Mouse (Mus musculus) right cerebral cortex, postnatal 14 days (tissue): ENCODE data around the gene Agap3.

Source experiments
- DNase-seq: peaks from one replicate; pipeline ENCODE4 v3.0.0; 2022

The Agap3 gene

DNA sequence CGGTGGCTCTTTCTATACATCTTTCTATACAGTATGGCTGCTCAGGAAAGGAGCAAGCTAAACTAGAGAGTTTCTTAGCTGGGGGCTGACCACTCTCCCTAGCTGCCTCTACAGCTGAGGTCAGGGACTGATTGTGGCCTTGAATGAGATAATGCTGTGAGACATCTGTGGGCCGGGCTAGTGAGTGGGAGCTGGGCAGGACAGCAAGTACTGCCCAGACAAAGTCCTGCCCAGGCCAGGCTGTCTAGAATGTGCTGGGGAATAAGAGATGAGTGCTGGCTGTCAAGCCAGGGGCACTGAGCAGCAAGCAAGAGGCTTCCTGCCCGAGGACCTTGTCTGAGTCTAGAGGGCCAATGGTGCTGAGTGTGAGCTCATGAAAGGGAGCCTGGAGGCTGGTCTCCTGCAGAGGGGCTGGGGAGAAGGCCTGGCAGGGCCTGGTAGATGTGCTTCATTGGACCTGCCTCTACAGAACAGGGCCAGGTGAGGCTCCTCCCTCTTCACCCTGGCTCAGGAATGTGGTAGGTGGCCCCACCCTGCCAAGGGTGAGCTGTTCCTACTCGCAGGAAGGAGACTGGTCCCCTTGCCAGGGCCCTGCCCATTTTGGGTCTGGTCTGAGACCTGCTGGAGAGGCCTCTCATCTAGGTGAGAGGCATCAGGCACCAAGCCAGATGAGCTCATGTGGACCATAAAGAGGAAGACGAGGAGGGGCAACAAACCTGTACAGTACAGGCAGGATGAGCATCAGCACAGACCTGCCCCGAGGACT, 23.7 kb downstream of the Agap3 start:
- no peak for DNase-seq

DNA sequence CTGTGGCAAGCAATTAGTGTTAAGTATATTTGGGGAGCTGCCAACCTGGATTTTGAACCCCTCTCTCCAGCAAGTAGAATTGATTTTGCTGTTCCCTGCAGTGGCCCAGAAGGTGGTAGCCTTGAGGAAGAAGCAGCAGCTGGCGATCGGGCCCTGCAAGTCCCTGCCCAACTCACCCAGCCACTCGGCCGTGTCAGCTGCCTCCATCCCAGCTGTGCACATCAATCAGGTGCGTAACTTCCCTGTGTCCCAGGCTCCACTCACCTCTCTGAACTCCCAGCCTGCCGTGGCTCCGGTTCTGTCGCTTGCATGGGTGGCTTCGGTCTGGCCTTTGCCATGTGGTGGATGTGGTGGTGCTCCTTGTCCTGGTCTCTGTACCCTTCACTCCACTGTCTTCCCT, 25.9 kb downstream of the Agap3 start:
- DNase-seq: no peak

DNA sequence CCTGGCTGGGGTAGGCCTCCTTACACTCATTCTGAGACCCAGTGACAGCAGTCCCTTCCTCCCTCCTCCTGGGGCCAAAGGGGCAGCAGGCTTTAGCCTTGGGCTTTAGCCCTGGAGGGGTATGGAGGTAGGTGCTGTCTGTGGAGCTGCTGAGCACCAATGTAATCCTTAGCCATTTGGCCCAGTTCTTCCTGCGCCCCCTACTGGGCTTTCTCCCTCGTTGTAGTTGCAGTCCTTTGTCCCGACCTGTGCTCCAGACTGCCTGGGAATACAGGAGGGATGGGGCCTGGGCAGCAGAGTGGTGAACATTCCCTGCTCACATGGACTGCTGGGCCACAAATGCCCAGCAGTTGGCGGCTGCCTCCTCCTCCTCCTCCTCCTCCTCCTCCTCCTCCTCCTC, 29.7 kb downstream of the Agap3 start:
- peak; percentile 75 for DNase-seq

DNA sequence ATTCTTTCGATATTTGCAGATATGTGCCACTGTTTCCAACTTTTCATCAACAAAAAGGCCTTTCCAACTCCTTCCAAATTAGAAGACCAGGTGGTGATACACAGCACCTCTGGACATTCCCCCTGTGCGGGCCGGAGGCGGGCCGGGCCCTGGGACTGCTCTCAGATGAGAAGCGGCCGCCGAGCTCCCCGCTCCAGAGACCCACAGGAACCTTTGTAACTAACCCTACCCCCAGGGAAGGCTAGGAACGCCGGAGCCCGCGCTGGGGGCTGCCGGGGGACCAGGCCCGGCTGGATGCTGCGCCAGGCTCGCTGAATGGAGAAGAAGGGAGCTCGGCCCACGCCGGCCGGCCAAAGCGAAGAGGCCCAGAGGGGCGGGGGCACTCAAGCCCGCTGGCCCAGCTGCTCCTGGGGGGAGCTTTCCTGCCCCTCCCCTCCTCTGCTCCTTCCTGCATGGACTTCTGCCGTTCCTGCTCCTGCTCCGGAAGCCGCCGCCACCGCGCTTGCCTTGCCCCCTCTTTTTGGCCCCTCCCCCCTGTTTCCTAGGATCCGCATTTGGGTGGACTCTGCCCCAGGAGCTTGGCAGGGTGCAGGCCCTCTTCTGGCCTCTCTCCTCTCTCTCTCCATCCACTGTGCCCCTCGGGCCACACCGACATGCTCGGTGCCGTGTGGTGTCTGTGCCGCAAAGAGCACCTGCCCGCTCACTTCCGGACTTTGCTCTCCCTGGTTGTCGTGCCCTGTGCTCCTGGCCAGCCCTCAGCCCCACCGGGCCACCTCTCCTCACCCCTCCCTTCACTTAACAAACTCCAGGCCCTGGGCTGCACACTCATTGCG, 30.5 kb downstream of the Agap3 start:
- no peak for DNase-seq

DNA sequence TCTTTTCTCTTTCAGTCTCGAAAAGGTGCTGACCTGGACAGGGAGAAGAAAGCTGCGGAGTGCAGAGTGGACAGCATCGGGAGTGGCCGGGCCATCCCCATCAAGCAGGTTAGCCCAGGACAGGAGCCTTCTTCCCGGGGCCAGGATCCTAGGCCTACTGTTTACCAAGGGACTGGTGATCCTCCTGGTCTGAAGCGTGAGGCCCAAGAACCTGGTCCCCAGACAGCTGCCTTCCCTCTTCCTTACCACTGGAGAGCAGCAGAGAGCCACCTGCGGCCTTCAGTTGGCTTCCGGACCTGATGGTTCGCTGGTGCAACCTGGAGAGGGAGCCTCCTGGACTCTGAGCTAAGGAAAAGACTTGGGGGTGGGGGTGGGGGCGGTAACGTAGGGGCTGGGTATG, 31.3 kb downstream of the Agap3 start:
- peak; percentile 58 for DNase-seq

DNA sequence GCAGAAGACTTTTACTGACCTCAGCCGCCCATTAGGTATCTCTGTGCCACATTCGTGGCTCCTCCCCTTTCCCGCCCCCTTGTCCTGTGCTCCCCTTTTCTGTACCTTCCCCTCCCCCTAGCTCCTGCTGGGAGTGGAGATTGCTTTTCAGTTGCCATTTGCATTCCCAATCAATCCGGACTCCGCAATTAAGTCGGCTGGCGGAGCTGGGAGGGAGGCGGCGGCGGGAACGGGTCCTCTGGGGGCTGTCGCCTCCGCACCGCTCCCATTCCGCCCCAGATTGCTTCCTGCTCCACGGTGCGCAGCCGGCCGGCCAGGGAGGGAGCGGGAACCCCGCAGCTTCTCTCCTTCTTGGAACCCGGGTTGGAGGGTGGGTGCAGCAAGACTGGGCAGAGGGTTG, 33.0 kb downstream of the Agap3 start:
- no peak for DNase-seq

DNA sequence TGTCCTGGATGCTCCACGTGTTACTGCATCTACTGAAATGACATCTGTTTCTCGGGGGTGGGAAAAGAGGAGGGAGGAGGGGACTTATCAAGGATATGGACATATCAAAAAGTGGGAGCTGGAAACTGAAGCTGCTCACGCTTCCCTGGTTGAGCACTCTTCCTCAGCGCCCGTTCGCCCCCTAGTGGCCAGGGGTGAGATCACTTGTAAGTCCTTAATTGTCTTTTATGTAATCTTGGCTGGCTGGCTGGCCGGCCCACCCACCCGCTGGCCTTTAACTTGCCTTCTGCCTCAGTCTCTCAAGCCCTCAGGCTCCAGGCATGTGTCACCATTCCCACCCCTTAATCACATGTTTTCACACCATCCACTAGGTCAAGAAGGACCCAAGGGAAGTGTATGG, 34.1 kb downstream of the Agap3 start:
- DNase-seq: peak; percentile 91

DNA sequence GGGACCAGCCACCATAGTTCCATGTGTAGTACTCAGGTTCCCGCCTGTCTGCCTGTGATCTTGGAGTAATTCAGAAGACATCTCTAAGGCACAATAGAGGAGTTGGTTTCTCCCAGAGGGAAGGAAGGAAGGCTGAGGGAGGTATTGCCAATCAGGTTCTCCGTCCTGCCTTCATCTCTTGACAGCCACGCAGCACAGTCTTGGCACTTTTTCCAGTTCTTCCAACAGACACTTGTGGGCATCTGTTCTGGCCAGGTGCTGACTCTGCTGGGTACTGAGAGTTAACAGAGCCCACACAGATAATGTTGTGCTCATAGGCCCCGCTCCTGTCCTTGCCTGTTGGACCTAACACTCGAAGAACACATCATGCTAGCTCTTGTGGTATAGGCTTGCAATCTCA, 34.8 kb downstream of the Agap3 start:
- no peak for DNase-seq

DNA sequence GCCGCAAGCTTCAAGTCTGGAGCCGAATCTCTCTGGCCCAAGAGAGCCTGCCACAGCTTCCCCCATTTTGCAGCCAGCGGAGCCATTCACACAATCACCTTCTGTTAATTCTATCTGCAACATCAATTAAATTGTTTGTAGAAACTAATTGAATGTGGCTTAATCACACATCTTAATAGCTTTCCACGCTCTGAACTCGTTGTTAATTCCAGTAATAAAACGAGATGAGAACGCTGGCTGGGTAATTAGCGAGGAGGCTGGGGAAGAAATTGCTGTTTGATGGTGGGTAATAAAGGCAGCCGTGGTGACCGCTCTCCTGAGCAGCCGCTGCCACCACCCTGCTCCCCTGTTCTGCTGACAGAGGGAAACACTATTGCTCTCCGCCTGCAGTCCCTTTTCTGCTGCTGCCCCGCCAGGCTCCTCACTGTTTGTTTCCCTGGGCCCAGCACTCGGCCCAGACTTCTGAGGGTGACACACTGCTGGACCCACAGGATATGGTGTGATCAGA, 38.5 kb downstream of the Agap3 start:
- no peak for DNase-seq

DNA sequence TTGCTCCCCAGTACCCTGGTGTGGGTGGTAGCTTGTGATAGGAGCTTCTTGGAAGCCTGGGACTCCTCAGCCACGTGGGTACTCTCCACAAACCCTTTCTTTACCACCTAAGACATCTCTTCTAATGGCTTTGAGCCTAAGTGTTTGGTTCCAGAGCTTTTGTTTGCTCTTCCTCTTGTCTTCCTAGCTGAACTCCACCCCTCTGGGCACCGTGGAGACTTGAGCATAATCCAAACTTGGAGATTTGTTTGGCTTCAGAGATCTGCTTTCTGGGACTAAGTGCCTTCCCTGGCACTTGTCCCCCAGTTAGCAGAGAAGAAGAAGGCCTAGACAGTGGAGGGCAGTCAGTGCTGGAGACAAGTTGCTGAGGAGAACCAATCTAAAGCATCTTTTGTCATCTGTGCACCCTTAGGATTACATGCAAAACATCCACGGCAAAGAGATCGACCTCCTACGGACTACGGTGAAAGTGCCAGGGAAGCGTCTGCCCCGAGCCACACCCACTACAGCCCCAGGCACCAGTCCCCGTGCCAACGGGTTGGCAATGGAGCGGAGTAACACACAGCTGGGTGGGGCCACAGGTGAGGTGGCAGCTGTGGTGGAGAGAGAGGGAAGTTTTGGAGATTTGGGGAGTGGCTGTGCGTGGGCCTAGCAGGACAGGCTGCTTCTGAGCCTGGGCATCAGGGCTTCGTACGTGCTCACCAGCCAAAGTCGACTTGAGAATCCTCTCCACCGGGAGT, 40.7 kb downstream of the Agap3 start:
- no peak for DNase-seq

DNA sequence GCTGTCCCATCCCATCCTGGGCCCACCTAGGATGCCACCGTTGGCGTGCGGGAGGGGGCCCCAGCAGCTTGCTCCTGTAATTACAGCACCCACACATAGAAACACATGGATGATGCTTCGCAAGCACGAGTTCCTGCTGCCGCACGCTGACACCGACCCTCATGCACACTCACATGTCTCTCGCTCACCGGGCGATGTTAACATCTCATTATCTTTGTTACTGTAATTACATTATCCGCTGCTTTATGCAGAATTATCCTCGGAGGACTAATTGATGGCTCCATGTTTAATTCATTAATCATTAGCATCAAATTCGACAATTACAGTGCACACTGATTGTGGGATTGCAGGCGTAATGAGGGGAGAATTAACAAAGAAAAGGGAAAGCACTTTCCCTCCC, 43.0 kb downstream of the Agap3 start:
- DNase-seq: no peak

DNA sequence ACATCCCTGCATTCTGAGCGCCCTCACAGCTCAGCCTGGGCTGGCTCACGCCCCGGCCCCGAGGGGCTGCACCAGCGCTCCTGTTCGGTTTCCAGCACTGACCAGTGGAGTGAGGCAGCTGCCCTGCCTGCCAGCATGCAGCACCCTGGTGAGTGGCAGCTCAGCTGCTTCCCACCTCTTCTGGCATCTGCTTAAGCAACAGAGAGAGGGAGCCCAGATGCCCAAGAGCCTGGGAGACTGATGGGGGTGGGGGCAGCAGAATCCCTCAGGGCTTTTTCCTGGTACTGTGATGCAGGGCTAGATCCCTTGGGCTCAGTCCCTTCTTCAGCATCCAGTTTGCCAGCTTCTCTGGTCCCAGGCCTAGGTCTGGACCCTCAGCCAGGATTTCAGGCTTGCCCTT, 44.8 kb downstream of the Agap3 start:
- DNase-seq: no peak

DNA sequence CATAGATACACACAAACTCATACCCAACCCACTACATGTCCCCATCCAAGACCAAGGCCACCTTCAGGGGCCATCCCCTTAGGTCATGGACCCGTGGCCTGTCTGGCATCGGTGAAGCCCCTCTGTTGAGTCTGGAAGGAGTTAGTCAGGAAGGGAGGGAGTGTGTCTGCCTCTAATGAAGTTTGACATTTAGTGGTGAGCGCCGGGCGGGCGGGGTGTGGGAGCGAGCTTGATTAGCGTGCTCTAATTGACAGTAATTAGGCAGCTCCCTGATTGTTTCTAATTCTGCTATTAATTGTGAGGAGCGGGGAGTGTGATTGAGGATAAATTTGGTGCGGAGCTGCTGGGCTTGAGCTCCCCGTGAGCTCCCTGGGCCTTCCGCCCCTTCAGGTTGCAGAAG, 45.5 kb downstream of the Agap3 start:
- no peak for DNase-seq

DNA sequence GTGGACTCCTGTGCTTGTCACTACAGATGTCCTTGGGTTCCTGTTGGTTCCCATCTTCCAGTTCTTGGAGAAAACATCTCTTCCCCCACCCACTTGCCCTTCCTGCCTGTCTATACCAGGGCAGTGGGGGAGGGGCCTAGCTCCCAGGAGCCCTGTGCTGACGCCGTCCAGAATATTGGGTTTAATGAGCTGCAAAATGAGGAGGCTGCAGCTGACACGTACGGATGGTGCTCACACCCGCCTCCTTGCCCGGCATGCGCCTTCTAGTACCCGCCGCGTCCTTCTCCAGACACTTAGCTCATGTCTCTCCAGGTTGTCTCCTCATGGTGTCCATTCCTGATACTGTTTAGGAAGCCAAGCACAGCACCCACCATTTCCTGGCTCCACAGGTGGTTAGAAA, 47.1 kb downstream of the Agap3 start:
- no peak for DNase-seq

DNA sequence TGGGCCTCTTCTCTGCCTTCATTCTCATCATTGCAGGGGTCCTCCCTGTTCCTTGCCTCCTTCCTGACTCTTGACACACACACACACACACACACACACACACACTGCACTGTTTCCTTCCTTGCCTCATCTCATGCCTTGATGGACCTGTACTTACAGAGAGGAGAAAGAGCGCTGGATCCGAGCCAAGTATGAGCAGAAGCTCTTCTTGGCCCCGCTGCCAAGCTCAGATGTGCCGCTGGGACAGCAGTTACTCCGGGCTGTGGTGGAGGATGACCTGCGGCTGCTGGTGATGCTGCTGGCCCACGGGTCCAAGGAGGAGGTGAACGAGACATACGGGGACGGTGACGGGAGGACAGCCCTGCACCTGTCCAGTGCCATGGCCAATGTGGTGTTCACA, 48.9 kb downstream of the Agap3 start:
- peak; percentile 56 for DNase-seq

DNA sequence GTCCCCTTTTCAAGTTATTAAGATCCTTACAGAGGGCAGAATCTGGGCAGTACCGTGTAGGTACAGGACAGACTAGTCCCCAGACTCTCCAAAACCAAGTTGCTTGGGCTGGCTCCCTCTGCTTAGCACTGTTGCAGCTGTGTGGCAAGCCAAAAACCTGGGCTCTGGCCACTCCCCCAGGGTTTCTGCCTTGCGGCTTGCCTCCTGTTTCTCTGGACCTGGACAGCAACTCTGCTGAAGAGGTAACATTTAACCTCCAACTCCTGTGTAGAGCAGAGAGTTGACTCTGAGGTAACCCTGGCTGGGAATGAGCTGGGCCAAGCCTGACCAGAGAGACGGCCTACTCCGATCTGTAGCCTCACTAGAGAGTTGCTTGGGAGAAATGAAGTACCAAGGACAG, 50.8 kb downstream of the Agap3 start:
- no peak for DNase-seq

DNA sequence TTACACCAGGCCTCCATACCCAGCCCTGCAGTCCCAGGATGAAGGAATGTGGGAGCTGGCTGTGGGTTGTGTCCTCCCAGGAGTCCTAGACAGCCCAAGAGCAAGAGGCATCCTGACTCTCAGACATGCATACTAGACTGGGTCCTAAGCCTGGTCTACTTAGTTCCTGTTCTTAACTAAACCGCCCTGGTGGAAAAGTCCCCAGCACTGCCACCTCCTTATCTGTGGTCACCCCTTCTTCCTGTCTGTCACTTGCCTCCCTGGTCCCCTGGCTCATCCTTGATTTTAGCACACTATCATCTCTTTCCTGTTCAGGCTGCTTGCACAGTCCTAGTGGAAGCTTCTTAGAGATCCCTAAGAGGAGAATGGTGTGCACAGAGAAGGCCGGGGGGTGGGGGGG, 53.5 kb downstream of the Agap3 start:
- no peak for DNase-seq

DNA sequence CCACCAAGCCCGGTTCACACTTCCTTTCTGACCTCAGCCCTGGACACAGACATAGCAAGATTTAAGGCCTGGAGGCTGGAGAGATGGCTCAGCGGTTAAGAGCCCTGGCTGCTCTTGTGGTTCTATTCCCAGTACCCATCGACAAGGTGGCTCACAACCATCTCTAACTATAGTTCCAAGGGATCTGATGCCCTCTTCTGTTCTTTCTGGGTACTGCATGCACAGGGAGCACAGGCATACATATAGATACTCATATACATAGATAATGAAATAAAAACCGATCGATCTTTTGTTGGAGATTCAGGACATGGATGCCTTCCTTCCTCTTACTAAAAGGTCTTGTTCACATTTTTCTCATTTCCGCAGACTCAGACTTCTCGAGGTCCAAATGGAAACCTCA, 56.4 kb downstream of the Agap3 start:
- DNase-seq: no peak

DNA sequence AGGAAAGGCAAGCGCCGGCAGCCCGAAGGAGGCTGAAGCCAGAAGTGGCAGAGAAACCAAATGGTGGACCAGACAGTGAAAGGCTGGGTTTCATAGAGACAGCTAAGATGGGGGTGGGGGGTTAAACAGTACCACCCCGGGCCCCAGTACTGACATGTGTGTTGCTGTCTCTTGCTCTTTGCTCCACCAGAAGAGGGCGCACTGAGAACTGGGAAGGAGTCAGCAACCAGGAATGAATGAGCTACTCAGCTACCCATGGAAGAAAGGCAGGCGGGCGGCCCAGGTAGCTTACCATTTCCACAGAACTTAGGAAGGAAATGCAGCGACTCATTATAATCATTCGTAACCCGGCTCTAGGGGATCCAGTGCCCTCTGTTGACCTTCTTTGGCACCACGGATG, 58.7 kb downstream of the Agap3 start:
- DNase-seq: no peak

DNA sequence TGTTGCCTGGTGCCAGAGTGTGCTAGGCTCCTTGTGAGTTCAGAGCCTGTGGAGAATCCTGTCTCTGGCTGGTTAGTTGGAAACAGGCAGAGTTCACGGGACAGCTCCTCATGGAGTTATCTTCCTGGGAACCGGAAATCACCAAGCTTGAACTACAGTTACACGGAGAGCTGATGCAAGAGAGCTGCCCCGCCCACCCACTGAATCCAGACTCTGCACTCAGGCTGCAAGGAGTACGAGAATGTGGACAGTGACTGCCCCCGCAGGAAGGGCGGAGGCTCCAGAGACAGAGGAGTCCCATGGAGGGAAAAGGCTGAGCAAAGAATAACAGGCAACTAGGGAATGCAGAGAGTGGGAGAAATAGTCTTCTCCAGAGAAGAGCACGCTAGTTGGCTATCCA, 60.3 kb downstream of the Agap3 start:
- DNase-seq: no peak

DNA sequence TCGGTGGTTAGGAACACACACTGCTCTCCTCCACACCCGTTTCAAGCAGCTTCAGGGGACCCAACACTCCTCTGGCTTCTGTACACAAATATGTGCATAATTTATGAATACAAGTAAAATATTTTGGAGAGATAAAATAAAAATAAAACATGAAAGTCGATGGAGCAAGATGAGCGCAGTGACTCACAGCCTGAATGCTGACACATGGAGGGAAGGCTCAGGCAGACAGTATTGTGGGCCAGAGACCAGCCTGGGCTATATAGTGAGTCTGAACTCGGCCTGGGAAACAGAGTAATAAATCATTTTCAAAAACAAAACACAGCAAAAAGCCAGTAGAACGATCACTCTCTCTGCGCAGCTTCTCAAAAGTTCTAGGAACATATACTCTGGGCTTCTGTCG, 69.4 kb downstream of the Agap3 start:
- no peak for DNase-seq

DNA sequence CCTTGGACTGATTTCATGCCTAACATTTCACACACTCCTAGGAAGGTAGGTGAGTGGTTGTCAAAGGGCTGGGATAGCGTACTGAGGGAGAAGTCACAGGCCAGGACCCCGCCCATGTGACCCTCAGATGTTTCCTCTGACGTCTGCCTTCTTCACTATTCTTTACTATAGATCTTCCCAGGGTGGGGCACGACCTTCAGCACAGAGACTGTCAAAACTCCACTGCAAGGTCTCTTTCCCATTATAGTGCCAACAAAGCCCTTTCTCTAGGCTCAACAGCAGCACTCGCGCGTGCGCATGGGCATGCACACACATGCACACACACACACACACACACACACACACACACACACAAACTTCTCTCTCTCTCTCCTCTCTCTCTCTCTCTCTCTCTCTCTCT, 71.8 kb downstream of the Agap3 start:
- DNase-seq: no peak

DNA sequence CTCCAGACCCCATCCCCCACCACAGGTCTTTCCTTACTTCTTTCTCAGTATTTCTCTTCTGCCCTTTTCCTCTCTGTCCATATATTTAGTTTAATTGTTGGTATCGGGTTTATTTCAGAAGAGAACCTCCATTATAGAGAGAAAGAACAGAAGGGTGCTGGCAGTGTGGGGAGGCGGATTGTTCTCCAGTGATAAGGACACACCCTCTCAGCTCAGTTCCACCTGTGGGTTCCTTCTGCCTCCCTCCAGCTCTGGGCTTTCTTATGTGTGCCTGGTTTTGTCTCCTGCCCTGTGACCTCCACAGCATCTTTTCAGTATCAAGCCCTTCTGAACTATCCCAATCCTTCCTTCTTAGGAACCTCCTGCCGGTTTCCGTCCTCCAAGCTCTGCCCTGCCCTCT, 72.5 kb downstream of the Agap3 start:
- DNase-seq: no peak
